Mouse (Mus musculus): ENCODE measurements around the gene Dab2ip. TPM values are rescaled to one million over a fixed set of nuclear protein-coding genes. Genes with fewer than 3 reads are reported as not detected.

Gene Dab2ip
- polyA plus RNA-seq, 1 experiment from 2014 or later, result 55.6 TPM

DNA sequence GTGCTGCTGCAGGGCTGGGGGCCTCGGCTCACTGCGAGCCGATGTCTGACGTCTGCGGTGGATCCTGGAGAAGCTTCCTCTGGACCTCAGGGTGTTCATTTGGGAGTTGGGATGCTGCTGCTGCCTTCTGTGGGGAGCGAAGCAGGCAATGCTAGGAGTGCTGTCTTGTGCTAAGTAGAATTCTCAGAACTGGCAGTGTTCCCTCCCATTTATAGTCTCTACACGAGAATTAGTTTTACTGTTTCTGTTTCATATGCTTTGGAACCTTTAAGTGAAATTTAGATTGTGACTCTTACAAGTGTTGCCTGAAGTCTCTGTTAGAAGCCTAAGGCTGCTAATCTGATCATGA, 138.1 kb downstream of the Dab2ip start:
- H3K4me3 ChIP-seq, result no peak overlapping the region
- peak overlapping the region; percentile 92 for H3K27ac ChIP-seq (ENCODE audit: poor library complexity, severe bottlenecking)
- H3K4me2 ChIP-seq, result peak overlapping the region; percentile 39
- H3K9ac ChIP-seq, result peak overlapping the region; percentile 71; the same call in 1 of the 2 replicates
- H3K9me3 ChIP-seq (replicated peaks), result no peaks in the 10 kb centered on the region
- no peak for ATAC-seq (ENCODE audit: insufficient number of reproducible peaks, low FRiP score)
- H3K36me3 ChIP-seq, result no peaks in the 10 kb centered on the region
- H3K27me3 ChIP-seq (replicated peaks), result no peaks in the 10 kb centered on the region
- H3K4me1 ChIP-seq (replicated peaks), result peaks cover 100% of the 10 kb centered on the region
- WGBS, result 49% methylated on average over 7 of the region's 7 CpGs

DNA sequence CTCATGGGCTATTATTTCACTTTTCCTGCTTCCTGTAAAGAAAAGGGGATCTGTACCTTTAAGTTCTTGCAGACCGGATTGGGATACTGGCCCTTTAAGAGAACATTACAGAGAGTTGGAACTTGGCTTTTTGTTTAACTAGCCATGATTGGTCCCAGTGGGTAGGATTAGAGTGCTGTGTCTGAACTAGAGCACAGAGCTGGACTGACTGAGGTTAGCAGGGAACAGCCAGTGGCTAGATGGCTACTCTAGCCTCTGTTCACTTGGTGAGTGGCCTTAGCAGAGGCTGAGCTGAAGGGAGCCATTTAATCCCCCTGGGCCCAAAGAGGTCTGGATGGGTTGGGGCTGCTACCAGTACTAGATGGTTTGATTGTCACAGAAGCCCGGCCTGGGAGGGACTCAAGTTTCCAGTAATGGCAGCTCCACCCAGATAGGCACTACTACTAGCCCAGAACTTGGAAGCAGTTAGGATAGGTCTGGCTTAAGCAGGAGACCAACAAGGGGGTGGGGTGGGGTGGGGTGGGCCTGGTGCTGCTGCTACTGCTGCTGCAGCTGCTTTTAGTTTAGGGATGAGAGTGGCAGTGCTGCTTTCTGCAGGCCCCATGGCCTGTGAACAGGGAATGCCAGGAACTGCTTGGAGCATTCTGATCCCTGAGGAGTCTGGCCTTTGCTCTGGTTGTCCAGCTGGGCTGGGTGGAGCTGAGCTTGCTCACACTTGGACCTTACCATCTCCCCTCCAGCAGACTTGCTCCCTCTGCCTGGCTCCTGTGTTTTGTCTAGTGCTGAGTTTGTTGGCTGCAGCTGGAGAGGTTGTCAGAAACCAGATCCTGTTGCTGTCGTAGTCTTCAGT, 138.7 kb downstream of the Dab2ip start:
- peak overlapping the region; percentile 52 for H3K4me2 ChIP-seq
- H3K4me1 ChIP-seq (replicated peaks), result peaks cover 100% of the 10 kb centered on the region
- no peaks in the 10 kb centered on the region for H3K9me3 ChIP-seq (replicated peaks)
- no peak for ATAC-seq (ENCODE audit: insufficient number of reproducible peaks, low FRiP score)
- peak overlapping the region; percentile 63 for H3K9ac ChIP-seq
- H3K4me3 ChIP-seq, result peak overlapping the region; percentile 25; the same call in 1 of the 2 replicates
- no peaks in the 10 kb centered on the region for H3K36me3 ChIP-seq
- H3K27ac ChIP-seq (ENCODE audit: poor library complexity, severe bottlenecking), result peak overlapping the region; percentile 92
- no peaks in the 10 kb centered on the region for H3K27me3 ChIP-seq (replicated peaks)
- WGBS, result 22% methylated on average over 3 of the region's 3 CpGs

DNA sequence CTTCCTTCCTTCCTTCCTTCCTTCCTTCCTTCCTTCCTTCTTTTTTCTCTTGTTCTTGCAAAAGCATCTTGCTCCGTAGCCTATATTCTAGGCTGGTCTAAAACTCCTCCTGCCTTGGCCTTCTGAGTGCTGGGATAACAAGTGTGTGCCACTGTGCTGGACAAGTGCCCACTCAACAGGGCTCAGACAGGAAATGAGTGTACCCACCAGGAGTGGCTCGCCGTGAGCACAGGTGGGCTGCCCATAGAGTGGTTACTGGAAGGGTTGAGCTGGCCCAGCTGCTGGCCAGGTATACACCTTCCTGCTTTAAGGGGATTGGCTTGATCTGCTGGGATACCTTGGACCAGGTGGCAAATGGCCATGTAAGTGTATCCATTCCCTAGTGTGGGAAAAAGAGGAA, 139.7 kb downstream of the Dab2ip start:
- no peak overlapping the region for H3K4me3 ChIP-seq
- H3K27ac ChIP-seq (ENCODE audit: poor library complexity, severe bottlenecking), result peak overlapping the region; percentile 92; the same call in 1 of the 2 replicates
- H3K4me1 ChIP-seq (replicated peaks), result peaks cover 100% of the 10 kb centered on the region
- WGBS, result 88% methylated on average over 3 of the region's 3 CpGs
- H3K9me3 ChIP-seq (replicated peaks), result no peaks in the 10 kb centered on the region
- no peak for ATAC-seq (ENCODE audit: insufficient number of reproducible peaks, low FRiP score)
- H3K9ac ChIP-seq, result no peak overlapping the region
- H3K36me3 ChIP-seq, result no peaks in the 10 kb centered on the region
- no peaks in the 10 kb centered on the region for H3K27me3 ChIP-seq (replicated peaks)
- no peak overlapping the region for H3K4me2 ChIP-seq

DNA sequence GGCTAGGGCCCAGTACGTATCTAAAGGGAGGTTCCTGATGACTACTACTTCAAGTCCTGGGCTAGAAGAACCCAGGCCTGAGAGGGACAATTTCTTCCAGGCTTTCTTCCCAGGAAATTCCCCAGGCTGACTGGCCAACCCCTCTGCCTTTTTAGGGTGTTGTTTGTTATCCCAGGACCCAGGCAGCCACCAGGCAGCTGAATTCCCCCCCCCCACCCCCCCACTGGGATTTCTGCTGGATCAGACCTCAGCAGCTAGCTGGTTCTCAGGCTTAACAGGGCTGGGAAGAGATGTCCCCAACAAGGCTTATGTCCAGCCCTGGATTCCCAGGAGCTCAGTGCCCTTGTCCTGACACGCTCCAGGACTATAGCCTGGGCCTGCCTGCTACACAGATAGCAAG, 142.9 kb downstream of the Dab2ip start:
- no peaks in the 10 kb centered on the region for H3K27me3 ChIP-seq (replicated peaks)
- 54% methylated on average over 2 of the region's 2 CpGs for WGBS
- peak overlapping the region; percentile 33 for H3K27ac ChIP-seq (ENCODE audit: poor library complexity, severe bottlenecking)
- peak overlapping the region; percentile 48; the same call in 1 of the 2 replicates for H3K9ac ChIP-seq
- H3K4me3 ChIP-seq, result no peak overlapping the region
- H3K36me3 ChIP-seq, result peaks cover 11% of the 10 kb centered on the region
- H3K4me1 ChIP-seq (replicated peaks), result peaks cover 94% of the 10 kb centered on the region
- no peak overlapping the region for H3K4me2 ChIP-seq
- no peak for ATAC-seq (ENCODE audit: insufficient number of reproducible peaks, low FRiP score)
- no peaks in the 10 kb centered on the region for H3K9me3 ChIP-seq (replicated peaks)

DNA sequence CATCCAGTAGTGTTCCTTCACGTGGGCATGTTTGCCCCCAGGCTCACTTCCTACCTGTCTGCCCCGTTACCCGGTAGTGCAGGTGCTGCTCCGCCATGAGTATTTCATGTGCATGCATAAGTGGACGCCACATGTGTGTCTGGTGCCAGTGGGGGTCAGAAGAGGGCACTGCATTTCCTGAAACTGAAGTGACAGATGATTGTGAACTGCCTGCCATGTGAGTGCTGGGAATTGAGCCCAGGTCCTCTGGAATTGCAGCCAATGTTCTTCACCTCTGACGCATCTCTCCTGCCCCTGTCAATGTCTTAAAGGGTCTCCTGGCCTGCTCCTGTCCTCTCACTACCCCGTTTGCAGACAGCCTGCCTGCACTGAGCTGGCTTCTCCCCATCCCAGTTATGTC, 143.9 kb downstream of the Dab2ip start:
- 91% methylated on average over 7 of the region's 7 CpGs for WGBS
- no peaks in the 10 kb centered on the region for H3K9me3 ChIP-seq (replicated peaks)
- peaks cover 94% of the 10 kb centered on the region for H3K4me1 ChIP-seq (replicated peaks)
- no peak overlapping the region for H3K9ac ChIP-seq
- H3K36me3 ChIP-seq, result peaks cover 11% of the 10 kb centered on the region
- H3K27me3 ChIP-seq (replicated peaks), result no peaks in the 10 kb centered on the region
- H3K4me3 ChIP-seq, result no peak overlapping the region
- H3K4me2 ChIP-seq, result no peak overlapping the region
- H3K27ac ChIP-seq (ENCODE audit: poor library complexity, severe bottlenecking), result peak overlapping the region; percentile 58
- no peak for ATAC-seq (ENCODE audit: insufficient number of reproducible peaks, low FRiP score)

DNA sequence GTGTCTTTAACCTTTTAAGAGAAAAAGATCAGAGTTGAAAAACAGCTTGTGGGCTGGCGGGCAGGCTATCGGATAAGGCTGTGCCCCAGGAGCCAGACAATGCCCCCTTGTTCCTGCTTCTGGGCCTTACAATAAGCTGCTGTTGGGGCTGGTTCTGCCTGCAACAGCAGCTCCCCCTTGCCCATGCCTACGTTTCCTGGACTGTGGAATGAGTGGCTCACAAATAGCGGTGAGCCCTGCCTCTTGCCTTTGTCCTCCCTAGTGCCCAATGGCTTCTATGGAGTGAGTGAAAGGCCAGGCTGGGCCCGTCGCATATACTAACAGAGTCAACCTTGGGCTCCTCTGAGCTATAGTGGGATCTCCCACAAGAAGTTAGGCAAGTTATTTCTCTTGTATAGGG, 144.5 kb downstream of the Dab2ip start:
- Histone ChIP-seq H3K36me3 (peaks cover 16% of the 10 kb centered on the region), H3K4me3 (no peak overlapping the region), H3K27me3 (replicated peaks) (no peaks in the 10 kb centered on the region), H3K9ac (no peak overlapping the region), H3K27ac (ENCODE audit: poor library complexity, severe bottlenecking) (peak overlapping the region; percentile 58), H3K9me3 (replicated peaks) (no peaks in the 10 kb centered on the region), H3K4me2 (no peak overlapping the region), H3K4me1 (replicated peaks) (peaks cover 94% of the 10 kb centered on the region)
- 67% methylated on average over 6 of the region's 6 CpGs for WGBS
- no peak for ATAC-seq (ENCODE audit: insufficient number of reproducible peaks, low FRiP score)

DNA sequence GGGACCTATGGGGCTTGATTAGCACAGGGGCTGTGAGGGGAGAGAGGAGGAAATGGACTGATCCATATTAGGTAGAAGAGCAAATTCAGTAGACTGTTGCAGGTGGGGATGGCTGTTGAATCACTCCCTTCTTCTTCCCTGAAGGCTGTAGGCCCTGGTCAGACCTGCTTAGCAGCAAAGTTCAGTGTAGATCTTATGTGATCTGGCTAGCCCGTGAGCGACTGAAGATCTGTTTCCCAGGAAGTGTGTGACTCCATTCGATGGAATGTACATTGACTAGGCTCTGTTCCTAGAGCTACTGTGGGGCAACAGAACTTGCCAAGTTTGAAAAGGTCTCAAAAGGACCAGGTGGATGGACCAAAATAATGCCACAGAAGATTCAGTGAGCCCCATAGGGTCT, 145.2 kb downstream of the Dab2ip start:
- WGBS, result 79% methylated on average over 3 of the region's 3 CpGs
- Histone ChIP-seq H3K4me1 (replicated peaks) (peaks cover 94% of the 10 kb centered on the region), H3K4me2 (no peak overlapping the region), H3K9me3 (replicated peaks) (no peaks in the 10 kb centered on the region), H3K4me3 (no peak overlapping the region), H3K27ac (ENCODE audit: poor library complexity, severe bottlenecking) (peak overlapping the region; percentile 58), H3K36me3 (peaks cover 21% of the 10 kb centered on the region), H3K27me3 (replicated peaks) (no peaks in the 10 kb centered on the region), H3K9ac (no peak overlapping the region)
- no peak for ATAC-seq (ENCODE audit: insufficient number of reproducible peaks, low FRiP score)

DNA sequence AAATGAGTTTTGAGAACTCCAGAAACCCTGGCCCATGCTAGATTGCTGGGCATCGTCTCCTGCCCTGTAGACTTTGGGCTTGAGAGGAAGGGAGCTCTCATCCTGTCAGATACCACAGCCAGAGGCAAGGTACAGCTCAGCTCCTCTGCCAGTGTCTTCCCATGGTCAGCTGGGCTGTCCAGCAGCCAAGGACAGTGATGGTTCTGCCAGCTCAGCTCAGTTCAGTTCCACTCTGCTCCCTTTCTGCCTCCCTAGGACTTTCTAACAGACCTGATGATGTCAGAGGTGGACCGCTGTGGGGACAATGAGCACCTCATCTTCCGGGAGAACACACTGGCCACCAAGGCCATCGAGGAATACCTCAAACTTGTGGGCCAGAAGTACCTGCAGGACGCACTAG, 154.5 kb downstream of the Dab2ip start:
- no peak for ATAC-seq (ENCODE audit: insufficient number of reproducible peaks, low FRiP score)
- H3K9me3 ChIP-seq (replicated peaks), result no peaks in the 10 kb centered on the region
- no peak overlapping the region for H3K4me2 ChIP-seq
- H3K27me3 ChIP-seq (replicated peaks), result no peaks in the 10 kb centered on the region
- peaks cover 91% of the 10 kb centered on the region for H3K36me3 ChIP-seq
- H3K27ac ChIP-seq (ENCODE audit: poor library complexity, severe bottlenecking), result no peak overlapping the region
- 92% methylated on average over 5 of the region's 5 CpGs for WGBS
- no peak overlapping the region for H3K4me3 ChIP-seq
- H3K9ac ChIP-seq, result no peak overlapping the region
- H3K4me1 ChIP-seq (replicated peaks), result peaks cover 72% of the 10 kb centered on the region

DNA sequence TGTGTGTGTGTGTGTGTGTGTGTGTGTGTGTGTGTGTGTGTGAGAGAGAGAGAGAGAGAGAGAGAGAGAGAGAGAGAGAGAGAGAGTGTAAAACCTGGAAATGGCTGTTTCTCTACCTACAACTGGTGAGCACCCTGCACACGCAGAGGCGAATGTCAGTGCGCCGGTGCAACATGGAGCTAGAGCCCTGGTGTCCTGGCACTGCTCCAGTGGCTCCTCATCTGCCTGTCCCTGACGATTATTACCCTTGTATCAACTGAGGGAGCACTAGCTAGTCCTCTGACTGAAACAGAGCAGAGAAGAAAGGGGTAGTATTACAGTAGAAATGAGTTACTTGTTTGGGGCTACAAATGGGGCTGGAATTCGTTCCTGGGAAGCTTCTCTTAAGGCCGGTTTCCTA, 155.4 kb downstream of the Dab2ip start:
- H3K4me2 ChIP-seq, result no peak overlapping the region
- peaks cover 92% of the 10 kb centered on the region for H3K36me3 ChIP-seq
- H3K27ac ChIP-seq (ENCODE audit: poor library complexity, severe bottlenecking), result peak overlapping the region; percentile 79; the same call in 1 of the 2 replicates
- H3K9me3 ChIP-seq (replicated peaks), result no peaks in the 10 kb centered on the region
- ATAC-seq (ENCODE audit: insufficient number of reproducible peaks, low FRiP score), result no peak
- no peak overlapping the region for H3K4me3 ChIP-seq
- H3K4me1 ChIP-seq (replicated peaks), result peaks cover 64% of the 10 kb centered on the region
- no peak overlapping the region for H3K9ac ChIP-seq
- 73% methylated on average over 7 of the region's 7 CpGs for WGBS
- H3K27me3 ChIP-seq (replicated peaks), result no peaks in the 10 kb centered on the region

DNA sequence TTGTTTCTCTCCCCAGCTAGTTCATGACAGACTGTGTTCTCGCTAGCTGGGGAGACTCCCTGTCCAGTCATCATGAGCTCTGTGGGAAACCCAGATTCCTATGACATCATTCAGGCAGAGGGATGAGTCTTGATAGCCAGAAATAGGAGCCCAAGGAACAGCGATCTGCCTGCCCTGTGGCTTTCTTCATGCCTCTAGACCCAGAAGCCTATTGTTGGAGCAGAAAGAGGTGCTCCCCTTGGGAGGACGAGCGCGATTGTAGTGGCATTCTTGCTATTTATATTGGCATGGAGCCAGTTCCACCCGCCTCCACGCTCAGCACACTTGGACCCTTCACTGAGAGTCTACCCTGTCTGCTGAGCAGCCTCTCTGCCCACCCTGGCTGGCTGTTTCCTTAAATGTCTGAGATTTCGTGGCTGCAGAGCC, 156.7 kb downstream of the Dab2ip start:
- no peak overlapping the region for H3K4me3 ChIP-seq
- H3K9me3 ChIP-seq (replicated peaks), result no peaks in the 10 kb centered on the region
- H3K36me3 ChIP-seq, result peaks cover 92% of the 10 kb centered on the region
- no peak overlapping the region for H3K9ac ChIP-seq
- 0 out of 2 replicates have a peak overlapping the region, but pooled peaks have one; percentile 8 for H3K4me2 ChIP-seq
- WGBS, result 8% methylated on average over 8 of the region's 8 CpGs
- peak overlapping the region; percentile 79 for H3K27ac ChIP-seq (ENCODE audit: poor library complexity, severe bottlenecking)
- H3K4me1 ChIP-seq (replicated peaks), result peaks cover 63% of the 10 kb centered on the region
- H3K27me3 ChIP-seq (replicated peaks), result no peaks in the 10 kb centered on the region
- ATAC-seq (ENCODE audit: insufficient number of reproducible peaks, low FRiP score), result peak; percentile 55

DNA sequence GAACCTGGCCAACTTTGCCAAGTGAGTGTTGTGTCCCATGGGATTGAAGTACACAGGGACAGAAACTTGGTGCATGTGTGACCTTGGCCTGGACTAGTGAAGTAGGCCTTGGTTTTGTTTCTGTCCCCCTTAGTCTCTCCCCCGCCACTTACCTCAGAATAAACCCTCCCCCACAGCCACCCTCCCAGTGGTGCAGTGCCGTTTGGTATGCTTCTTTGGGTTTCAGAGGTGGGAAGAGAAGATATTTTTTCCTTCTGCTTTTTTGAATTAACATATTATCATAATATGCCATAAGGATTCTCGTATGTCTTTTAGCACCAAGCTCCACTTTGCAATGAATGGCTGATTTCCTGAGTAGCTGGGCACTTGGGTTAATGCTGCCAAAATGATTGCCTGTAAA, 157.4 kb downstream of the Dab2ip start:
- H3K9me3 ChIP-seq (replicated peaks), result no peaks in the 10 kb centered on the region
- H3K27me3 ChIP-seq (replicated peaks), result no peaks in the 10 kb centered on the region
- H3K4me2 ChIP-seq, result no peak overlapping the region
- H3K27ac ChIP-seq (ENCODE audit: poor library complexity, severe bottlenecking), result peak overlapping the region; percentile 79; the same call in 1 of the 2 replicates
- H3K9ac ChIP-seq, result no peak overlapping the region
- H3K36me3 ChIP-seq, result peaks cover 92% of the 10 kb centered on the region
- no peak overlapping the region for H3K4me3 ChIP-seq
- H3K4me1 ChIP-seq (replicated peaks), result peaks cover 60% of the 10 kb centered on the region
- 80% methylated on average over 3 of the region's 3 CpGs for WGBS
- no peak for ATAC-seq (ENCODE audit: insufficient number of reproducible peaks, low FRiP score)
